Mouse (Mus musculus) spleen, adult 2 months (tissue): ENCODE results near the gene Krt78. TPM values are rescaled to one million over a fixed set of nuclear protein-coding genes. Genes with fewer than 3 reads are reported as not detected.

Experiments
- DNase-seq, 2 experiments: peaks; one replicate each; pipeline versions ENCODE4 v3.0.0 to v3.0.0-alpha.2; 2012 to 2021; ENCODE audit warnings: low spot score in 2 of 2, low read depth in 1 of 2
- H3K27ac ChIP-seq: fragments of 200-500 bp; 2 replicates; pipeline ENCODE4 v1.5.1; 2012; ENCODE audit warnings: low read length, inconsistent platforms; ENCODE audit not compliant: insufficient read depth
- H3K27me3 ChIP-seq: fragments of 200-500 bp; 2 replicates; pipeline ENCODE4 v1.6.1; 2012; ENCODE audit warnings: mild to moderate bottlenecking, moderate library complexity, low read length, inconsistent platforms; ENCODE audit not compliant: control insufficient read depth, insufficient read depth
- H3K36me3 ChIP-seq: fragments of 200-500 bp; 2 replicates; pipeline ENCODE4 v1.6.1; 2012; ENCODE audit warnings: mild to moderate bottlenecking, low read length, inconsistent platforms; ENCODE audit not compliant: control insufficient read depth, insufficient read depth
- H3K4me1 ChIP-seq: fragments of 200-500 bp; 2 replicates; pipeline ENCODE4 v1.6.1; 2011; ENCODE audit warnings: inconsistent platforms; ENCODE audit not compliant: control insufficient read depth, insufficient read depth, insufficient read length
- H3K4me3 ChIP-seq: fragments of 200-500 bp; 2 replicates; pipeline ENCODE4 v1.5.1; 2011; ENCODE audit warnings: mild to moderate bottlenecking, inconsistent platforms; ENCODE audit not compliant: insufficient read depth, insufficient read length; ENCODE audit errors: extremely low read depth
- CTCF ChIP-seq: fragments of 200-500 bp; IDR thresholded peaks from 2 replicates; pipeline ENCODE4 v1.5.1; 2011; ENCODE audit warnings: mild to moderate bottlenecking, inconsistent platforms; ENCODE audit not compliant: insufficient read depth, insufficient read length, insufficient replicate concordance; ENCODE audit errors: extremely low read depth
- POLR2A ChIP-seq: fragments of 200-500 bp; IDR thresholded peaks from 2 replicates; pipeline ENCODE4 v1.6.1; 2011; ENCODE audit warnings: low read depth, low read length, inconsistent platforms
- WGBS: fragments of 180-500 bp; shearing (Covaris S2); methylation state at CpG from one replicate; pipeline ENCODE4 v1.1.7; 2018; 5-methylcytosine and 5-hydroxymethylcytosine counted together
- polyA plus RNA-seq: library from polyadenylated mRNA; depleted of rRNA; stranded (reverse); fragments of >200 nt; gene quantifications from 2 replicates; pipeline ENCODE4 v1.2.3, GENCODE M21; 2012

The Krt78 gene
- polyA plus RNA-seq, 1 experiment: not detected

DNA sequence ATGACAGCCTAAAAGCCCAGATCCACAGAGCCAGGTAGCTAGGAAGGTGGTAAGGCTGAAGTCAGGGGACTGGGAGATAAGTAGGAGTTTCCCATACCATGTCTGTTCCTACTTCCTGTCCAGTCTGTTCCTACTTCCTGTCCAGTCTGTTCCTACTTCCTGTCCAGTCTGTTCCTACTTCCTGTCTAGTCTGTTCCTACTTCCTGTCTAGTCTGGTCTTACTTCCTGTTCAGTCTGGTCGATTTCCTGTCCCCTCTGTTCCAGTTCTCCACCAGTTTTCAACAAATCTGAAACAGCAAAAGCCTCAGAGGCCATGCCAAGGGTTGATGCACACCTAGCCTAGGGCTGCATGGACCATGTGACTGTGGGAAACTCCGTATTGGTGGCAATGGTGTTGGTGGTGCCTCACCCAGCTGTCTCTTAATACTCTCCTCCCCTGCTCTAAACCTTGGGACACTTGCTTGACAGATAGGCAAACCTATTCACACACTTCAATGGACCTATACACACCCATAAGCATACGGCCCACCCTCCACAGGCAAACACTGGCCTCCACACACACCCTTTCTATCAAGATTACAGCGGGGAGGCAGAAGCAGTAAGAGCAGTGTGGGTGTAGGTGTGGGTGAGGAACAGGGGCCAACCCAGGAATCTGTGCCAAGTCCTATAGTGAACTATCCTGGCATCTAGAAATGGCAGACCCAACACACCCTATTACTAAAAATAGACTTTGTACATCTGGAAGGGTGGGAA is 41.6 kb upstream of the Krt78 start:
- Histone ChIP-seq H3K4me3 (no peak overlapping the region), H3K27ac (no peak overlapping the region), H3K27me3 (no peaks in the 10 kb centered on the region), H3K4me1 (no peaks in the 10 kb centered on the region), H3K36me3 (no peaks in the 10 kb centered on the region)
- WGBS: 72% methylated on average over 4 of the region's 4 CpGs
- no peak for DNase-seq
- TF ChIP-seq CTCF: no peak
- TF ChIP-seq POLR2A: no peak

GRCm38 (mm10) chr15:101994365-101994764 is 40.3 kb upstream of the Krt78 start:
- Histone ChIP-seq H3K36me3 (no peaks in the 10 kb centered on the region), H3K4me3 (no peak overlapping the region), H3K27me3 (no peaks in the 10 kb centered on the region), H3K27ac (no peak overlapping the region), H3K4me1 (no peaks in the 10 kb centered on the region)
- DNase-seq: no peak
- TF ChIP-seq CTCF: no peak
- no peak for TF ChIP-seq POLR2A
- WGBS: 89% methylated on average over 6 of the region's 6 CpGs

GRCm38 (mm10) chr15:101990946-101991345 is 36.9 kb upstream of the Krt78 start:
- Histone ChIP-seq H3K4me3 (no peak overlapping the region), H3K27me3 (no peaks in the 10 kb centered on the region), H3K36me3 (no peaks in the 10 kb centered on the region), H3K4me1 (no peaks in the 10 kb centered on the region), H3K27ac (no peak overlapping the region)
- 78% methylated on average over 6 of the region's 6 CpGs for WGBS
- TF ChIP-seq CTCF (no peak), POLR2A (no peak)
- DNase-seq: no peak

- WGBS: 69% methylated on average over 8 of the region's 8 CpGs
- DNase-seq: no peak
- Histone ChIP-seq H3K27me3 (no peaks in the 10 kb centered on the region), H3K4me3 (no peak overlapping the region), H3K36me3 (no peaks in the 10 kb centered on the region), H3K4me1 (no peaks in the 10 kb centered on the region; the same call in 1 of the 2 replicates), H3K27ac (no peak overlapping the region)
- TF ChIP-seq POLR2A: no peak
- no peak for TF ChIP-seq CTCF
These were observed 34.6 kb upstream of the Krt78 start for GRCm38 (mm10) chr15:101988714-101989113.

DNA sequence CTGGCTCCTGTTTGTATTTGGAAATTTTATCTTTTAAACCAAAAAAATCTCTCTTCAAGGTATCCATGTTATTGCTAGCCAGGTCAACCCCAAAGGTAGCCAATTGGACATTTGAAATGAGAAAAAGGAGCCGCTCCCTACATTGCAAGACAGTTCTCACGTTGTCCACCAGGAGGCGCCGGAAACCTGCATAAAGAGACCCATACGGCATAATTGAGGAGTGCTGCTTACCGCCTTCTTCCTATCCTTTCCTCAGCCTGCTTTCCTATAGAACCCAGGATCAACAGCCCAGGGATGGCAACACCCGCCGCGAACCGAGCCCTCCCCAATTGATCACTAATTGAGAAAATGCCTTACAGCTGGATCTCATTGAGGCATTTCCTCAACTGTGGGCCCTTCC is 34.0 kb upstream of the Krt78 start:
- Histone ChIP-seq H3K36me3 (no peaks in the 10 kb centered on the region), H3K27me3 (no peaks in the 10 kb centered on the region), H3K27ac (no peak overlapping the region), H3K4me1 (no peaks in the 10 kb centered on the region; the same call in 1 of the 2 replicates), H3K4me3 (no peak overlapping the region)
- WGBS: under 1% methylated on average over 10 of the region's 10 CpGs
- peak; percentile 41 to 67 for DNase-seq
- no peak for TF ChIP-seq POLR2A
- peak; percentile 85; the same call in 1 of the 2 replicates for TF ChIP-seq CTCF

- no peak for DNase-seq
- no peaks in the 10 kb centered on the region for H3K27me3 ChIP-seq
- no peak overlapping the region for H3K4me3 ChIP-seq
- no peaks in the 10 kb centered on the region for H3K36me3 ChIP-seq
- TF ChIP-seq POLR2A: no peak
- TF ChIP-seq CTCF: no peak
- H3K4me1 ChIP-seq: no peaks in the 10 kb centered on the region; the same call in 1 of the 2 replicates
- WGBS: 9% methylated on average over 6 of the region's 6 CpGs
- no peak overlapping the region for H3K27ac ChIP-seq
These were observed 30.7 kb upstream of the Krt78 start for GRCm38 (mm10) chr15:101984746-101985145.

DNA sequence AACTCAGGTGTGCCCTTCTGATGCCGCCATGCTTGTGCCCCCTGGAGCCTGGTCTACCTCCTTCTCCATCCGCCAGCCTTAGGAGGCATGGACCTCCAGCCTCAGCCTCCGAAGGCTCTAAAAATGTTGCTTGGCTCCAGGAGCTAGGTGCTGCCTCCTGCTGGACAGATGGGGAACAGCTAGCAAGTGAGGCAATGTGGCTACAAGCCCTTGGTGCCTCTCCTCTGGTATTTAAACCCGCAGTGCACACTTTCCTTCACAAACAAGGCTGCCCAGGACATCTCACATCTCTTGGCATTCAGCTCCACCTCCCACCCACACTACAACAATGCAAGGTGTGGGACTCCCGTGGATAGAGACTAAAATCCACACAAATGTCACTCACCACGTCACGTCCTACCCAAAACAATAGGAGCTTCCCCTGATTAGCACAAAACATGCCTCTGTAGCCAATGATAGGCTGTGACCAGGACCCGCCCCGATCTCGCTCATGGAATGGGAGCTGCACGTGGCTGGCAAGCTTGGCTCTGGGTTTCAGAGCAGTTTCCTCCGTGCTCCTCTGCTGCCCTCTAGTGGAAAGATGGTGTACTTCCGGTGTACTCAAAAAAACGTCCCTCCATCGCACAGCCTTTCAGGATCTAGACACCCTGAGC is 30.0 kb upstream of the Krt78 start:
- TF ChIP-seq POLR2A: no peak
- TF ChIP-seq CTCF: peak; percentile 79; the same call in 1 of the 2 replicates
- 4% methylated on average over 15 of the region's 15 CpGs for WGBS
- no peaks in the 10 kb centered on the region; the same call in 1 of the 2 replicates for H3K4me1 ChIP-seq
- no peak overlapping the region; the same call in 1 of the 2 replicates for H3K4me3 ChIP-seq
- H3K27ac ChIP-seq: peak overlapping the region; percentile 12; the same call in 1 of the 2 replicates
- DNase-seq: peak; percentile 69 to 72
- no peaks in the 10 kb centered on the region for H3K36me3 ChIP-seq
- no peaks in the 10 kb centered on the region for H3K27me3 ChIP-seq
